Mouse (Mus musculus) G1E-ER4 (cell line): ENCODE data around the gene Sez6l. TPM values are rescaled to one million over a fixed set of nuclear protein-coding genes. Genes with fewer than 3 reads are reported as not detected.

Experiments
- GATA1 ChIP-seq: IDR thresholded peaks from one replicate; pipeline ENCODE4 v1.8.0; 2012; ENCODE audit warnings: low read length, inconsistent platforms
- polyA plus RNA-seq: library from polyadenylated mRNA; stranded (reverse); fragments of >175 nt; gene quantifications from 2 replicates; pipeline ENCODE4 v1.2.3, GENCODE M21; 2012

Sez6l gene
- polyA plus RNA-seq, 1 experiment = not detected

- no peak for TF ChIP-seq GATA1
Measured at GRCm38 (mm10) chr5:112597307-112597706, 20.3 kb upstream of the Sez6l start.

DNA sequence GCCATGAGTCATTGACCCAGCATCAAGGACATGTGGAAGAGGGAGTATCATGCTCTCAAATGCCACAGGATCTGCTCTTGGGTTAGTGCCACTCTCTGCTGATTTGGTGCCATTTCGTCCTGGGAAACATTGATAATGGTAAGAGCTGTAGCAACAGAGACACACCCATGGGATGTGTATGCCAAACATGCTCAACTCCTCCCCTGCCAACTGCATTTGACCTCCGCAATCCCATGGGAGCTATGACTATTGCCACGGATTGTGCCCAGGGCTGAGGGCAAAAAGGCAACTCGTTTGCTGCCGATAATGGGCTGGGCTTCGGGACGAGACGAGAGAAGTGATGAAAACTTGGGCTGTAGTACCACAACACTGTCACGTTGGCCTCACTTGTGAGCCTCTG lies 19.7 kb upstream of the Sez6l start:
- TF ChIP-seq GATA1 = no peak

- TF ChIP-seq GATA1 = no peak
Measured at GRCm38 (mm10) chr5:112595701-112596632, 19.0 kb upstream of the Sez6l start.

DNA sequence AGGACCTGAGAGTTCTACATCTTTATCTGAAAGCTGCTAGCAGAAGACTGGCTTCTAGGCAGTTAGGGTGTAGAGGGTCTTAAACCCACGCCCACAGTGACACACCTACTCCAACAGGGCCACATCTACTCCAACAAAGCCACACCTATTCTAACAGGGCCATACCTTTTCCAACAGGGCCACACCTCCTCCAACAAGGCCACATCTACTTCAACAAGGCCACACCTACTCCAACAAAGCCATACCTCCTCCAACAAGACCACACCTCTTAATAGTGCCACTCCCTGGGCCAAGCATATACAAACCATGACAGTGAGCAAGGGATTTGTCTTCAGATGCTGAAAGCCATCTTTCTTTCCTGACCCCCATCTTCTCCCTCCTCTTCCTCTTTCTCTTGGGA lies 14.7 kb upstream of the Sez6l start:
- TF ChIP-seq GATA1 = no peak

DNA sequence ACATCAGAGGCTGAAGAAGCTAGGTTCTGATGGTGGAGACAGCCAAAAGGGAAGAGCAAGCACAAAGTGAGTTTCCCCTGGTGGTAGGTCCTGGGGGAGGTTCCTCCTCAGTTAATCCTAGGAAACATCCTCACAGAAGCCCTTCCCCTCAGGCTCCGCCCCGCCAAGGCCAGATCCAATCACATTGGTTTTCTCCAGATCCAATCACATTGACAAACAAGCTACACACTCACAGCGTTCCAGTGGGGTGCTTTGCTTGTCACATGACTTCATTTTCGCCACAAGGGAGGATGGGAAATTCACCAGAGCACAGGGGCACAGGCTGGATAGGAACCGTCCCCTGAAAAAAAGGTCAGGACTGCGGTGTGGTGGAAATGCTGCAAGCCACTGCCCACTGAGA lies 9.1 kb upstream of the Sez6l start:
- no peak for TF ChIP-seq GATA1

GRCm38 (mm10) chr5:112584155-112584769 lies 7.3 kb upstream of the Sez6l start:
- TF ChIP-seq GATA1 = no peak

- no peak for TF ChIP-seq GATA1
Measured at GRCm38 (mm10) chr5:112583304-112583703, 6.3 kb upstream of the Sez6l start.

GRCm38 (mm10) chr5:112577750-112578149 lies 765 bp upstream of the Sez6l start:
- TF ChIP-seq GATA1 = no peak

DNA sequence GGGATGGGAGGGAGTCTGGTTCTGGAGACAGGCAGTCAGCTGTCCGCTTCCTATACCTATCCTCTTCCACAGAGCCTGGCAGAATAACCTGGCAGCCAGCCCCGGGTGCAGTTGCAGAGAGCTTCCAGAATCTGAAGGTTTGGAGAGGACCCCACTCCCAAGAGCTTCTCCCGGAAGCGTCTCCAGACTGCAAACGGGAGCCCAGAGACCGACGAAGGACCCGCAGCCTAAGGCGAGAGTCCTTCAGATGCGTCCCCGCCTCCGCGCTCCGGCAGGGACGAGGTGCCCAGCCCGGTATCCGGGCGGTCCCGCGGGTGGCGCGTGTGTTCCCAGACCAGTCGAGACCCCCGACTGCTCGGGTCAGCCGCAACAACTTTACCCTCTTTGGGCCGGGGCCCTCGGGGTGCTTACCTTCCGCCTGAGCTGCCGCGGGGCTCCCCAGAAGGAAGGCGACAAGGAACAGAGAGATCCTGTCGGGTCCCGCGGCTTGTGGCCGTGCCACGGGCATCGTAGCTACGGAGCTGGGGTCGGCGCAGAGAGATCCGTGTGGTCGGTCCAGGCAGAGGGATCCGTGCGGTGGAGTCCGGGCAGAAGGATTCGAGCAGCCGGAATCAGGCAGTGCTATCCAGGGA lies 508 bp downstream of the Sez6l start:
- no peak for TF ChIP-seq GATA1

DNA sequence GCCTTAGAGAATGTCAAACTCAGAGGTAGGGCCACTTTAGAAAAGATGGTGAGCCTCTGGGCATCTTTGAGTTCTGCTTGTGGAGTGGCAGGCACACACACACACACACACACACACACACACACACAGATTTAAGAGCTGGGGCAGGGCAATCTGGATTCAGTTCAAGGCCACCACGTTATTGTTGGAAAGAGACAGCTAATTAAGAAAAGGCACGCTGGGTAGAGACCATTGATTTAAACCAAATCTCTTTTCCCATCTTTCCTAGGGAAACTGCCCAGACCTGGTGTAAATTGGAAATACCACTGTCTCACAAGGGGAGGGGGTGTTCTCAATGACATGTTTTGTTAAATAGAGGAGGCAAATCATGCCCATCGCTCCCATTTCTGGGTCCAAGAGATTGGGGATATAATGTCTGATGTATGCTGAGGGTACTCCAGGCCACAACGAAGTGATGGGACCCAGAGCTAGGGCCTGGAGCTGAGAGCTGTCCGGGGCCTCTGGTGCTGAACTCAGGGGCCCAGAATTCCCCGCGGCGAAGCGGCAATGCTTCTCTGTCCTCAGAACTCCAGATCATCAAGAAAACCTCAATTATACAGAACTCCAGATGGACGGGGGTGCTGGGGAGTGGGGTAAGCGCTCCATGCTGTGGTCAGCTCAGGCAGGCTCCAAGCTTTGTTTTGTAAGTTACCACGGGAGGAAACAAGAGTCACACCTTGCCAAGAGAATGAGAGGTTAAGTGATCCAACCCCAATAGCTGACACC lies 1.7 kb downstream of the Sez6l start:
- TF ChIP-seq GATA1 = no peak

- no peak for TF ChIP-seq GATA1
Measured at GRCm38 (mm10) chr5:112573916-112574315, 3.1 kb downstream of the Sez6l start.

DNA sequence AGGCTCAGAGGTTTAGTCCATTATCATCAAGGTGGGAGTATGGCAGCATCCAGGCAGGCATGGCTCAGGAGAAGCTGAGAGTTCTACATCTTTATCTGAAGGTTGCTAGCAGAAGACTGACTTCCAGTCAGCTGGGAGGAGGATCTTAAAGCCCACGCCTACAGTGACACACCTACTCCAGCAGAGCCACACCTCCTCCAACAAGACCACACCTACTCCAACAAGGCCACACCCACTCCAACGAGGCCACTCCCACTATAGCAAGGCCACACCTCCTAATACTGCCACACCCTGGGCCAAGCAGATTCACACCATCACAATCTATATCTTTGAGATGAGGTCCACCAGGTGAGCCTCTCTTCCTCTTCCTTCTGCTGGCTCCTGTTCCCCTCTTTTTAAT lies 4.8 kb downstream of the Sez6l start:
- no peak for TF ChIP-seq GATA1

- no peak for TF ChIP-seq GATA1
Measured at GRCm38 (mm10) chr5:112565489-112565888, 11.5 kb downstream of the Sez6l start.

DNA sequence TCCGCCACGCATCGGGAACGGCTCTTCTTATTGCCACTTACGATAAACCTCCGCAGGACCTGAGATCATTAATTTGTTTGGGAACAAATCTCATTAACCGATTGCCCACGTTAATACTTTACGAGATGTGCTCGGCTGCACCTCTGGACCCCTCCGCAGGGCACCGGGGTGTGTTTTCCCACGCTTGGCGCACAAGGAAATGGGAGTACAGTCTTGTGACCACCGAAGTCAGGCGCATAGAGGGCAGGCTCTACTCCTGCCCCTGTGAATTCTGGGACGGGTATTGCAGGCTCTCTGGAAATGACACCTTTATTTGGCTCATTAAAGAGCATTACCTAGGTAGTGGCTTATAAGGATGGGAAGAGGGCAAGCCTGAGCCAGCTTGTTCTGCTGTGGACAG lies 11.9 kb downstream of the Sez6l start:
- TF ChIP-seq GATA1 = no peak

DNA sequence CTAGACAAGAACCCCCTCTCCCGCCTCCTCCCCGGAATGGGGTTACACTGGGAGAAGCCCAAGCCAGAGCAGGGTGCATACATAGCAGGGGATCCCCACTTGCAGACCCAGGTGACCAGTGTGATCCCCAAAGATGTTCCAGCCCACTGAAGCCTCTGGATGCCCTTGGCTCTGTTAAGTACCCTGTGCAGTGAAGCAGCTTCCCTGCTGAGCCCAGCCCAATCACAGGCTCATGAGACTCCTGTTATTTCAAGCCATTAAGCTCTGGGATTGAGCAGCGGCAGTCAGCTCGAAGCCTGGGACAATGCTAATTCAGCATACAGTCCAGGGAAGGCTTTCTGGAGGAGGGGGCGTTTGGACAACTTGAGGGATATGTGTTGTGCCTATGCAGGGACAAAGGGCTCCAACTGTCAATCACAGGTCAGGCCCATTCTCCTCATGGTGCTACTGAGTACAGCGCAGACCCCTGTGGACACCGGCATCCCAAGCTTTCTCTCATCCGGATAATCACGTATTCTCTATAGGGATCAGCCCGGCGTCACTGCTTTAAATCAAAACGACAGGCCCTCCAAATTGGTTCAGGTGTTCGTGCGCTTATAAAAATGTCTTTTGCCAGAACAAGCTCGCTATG lies 16.0 kb downstream of the Sez6l start:
- no peak for TF ChIP-seq GATA1
